Mouse (Mus musculus) ovary, postnatal 10 days (tissue): ENCODE data around the gene Lgalsl.

Experiments used
- DNase-seq: peaks from one replicate; pipeline ENCODE4 v3.0.0; 2022; ENCODE audit warnings: low spot score

The Lgalsl gene

DNA sequence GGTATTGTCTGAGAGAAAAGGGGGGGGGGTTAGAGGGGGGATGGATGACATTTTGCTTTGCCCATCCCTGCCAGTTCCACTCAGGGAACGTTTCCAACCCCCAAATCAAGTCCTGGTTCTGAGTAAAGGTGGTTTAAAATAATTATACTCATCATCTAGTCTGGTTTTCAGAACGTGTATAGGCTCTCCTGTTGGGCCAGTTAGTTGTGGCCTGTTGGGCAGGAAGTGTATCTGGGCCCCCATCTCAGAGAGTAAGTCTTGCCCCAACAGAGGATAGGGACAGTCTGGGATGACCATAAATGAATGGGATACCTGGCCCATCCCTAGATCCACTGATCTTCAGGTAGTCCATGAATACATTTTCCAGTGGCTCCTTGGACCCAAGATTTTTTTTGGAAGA, 48.2 kb downstream of the Lgalsl start:
- DNase-seq, result no peak

DNA sequence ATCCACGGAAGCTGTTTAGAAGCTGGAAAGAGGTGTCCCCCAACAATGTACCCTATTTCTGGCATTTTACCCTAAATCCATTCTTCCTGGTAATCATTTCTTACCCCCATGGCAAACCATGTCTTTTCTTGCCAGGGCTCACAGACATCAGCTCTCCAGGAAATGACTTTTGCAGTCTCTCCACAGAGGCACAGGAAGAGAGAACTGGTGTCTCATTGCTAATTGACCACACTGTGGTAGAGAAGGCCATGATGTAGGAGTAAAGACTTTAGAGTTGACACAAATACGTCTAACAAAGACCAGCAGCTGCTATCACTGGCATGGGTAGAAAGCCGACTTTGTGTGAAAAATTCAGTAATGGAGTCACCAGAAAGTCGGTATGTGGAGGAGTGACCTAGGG, 50.5 kb downstream of the Lgalsl start:
- no peak for DNase-seq

DNA sequence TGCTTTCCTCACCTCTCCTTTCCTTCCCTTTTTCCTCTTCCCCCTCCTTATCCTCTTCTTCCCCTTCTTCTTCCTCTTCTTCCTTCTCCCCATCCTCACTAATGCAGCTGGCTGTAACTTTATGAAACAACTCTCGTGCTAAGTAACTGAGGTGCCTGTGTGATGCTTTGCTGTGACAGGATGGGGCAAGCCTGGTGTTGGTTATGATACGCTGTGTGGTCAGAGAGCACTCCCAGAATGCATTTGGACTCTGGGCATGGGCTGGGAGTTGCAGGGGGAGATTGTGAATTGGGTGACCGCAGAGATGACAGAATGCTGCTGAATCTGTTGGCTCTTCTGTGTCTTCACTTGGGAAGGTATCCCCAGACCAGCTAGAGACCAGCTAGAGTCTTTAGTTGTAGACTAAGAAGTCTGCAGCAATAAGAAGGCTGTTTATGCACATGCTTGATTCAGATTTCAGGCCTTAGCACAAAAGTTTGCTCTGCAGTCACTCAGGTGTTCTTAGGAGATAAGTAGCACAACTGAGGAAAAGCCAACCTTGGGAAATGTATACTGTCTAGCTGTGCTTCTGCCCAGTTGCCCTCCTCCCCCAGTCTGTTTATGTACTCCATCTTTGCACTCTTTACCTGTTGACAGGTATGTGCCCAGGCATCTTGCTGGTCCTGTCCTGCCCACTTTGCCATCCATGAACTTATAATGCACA, 51.8 kb downstream of the Lgalsl start:
- DNase-seq, result no peak

GRCm38 (mm10) chr11:20778298-20778697, 52.6 kb downstream of the Lgalsl start:
- DNase-seq, result no peak

DNA sequence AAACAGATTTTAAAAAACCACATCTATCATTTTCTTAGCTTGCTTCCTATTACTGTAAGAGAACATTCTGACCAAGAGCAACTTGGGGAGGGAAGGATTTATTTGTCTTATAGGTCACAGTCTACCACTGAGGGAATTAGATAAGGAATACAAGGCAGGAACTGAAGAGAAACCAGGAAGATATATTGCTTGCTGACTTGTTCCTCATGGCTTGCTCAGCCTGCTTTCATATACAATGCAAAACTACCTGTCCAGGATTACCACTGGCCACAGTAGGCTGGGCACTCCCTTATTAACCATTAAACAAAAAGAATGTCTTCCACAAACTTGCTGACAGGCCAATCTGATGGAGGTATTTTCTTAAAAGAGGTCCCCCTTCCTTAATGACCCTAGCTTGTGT, 54.2 kb downstream of the Lgalsl start:
- no peak for DNase-seq
